Mouse (Mus musculus) hindbrain, embryonic 12.5 days (tissue): ENCODE measurements at regions not wholly inside any gene's neighbourhood (a gene's known extent, or its start where the extent isn't known, plus 50 kb on each side); places are given as distances from the start of the nearest gene placed in this dataset.

Source experiments
- ATAC-seq: fragments of 200-750 bp; cut with Nextera tagmentation; 2 replicates; pipeline ENCODE4 v1.8.0; 2017; ENCODE audit warnings: moderate TSS enrichment; ENCODE audit not compliant: low FRiP score
- H3K27ac ChIP-seq: fragments of 300-500 bp; sonication (generic); 2 replicates; pipeline ENCODE4 v1.5.1; 2016; ENCODE audit warnings: mild to moderate bottlenecking
- H3K27me3 ChIP-seq: fragments of 300-500 bp; sonication (generic); 2 replicates; pipeline ENCODE4 v1.6.1; 2016; ENCODE audit warnings: mild to moderate bottlenecking
- H3K36me3 ChIP-seq: fragments of 300-500 bp; sonication (generic); 2 replicates; pipeline ENCODE4 v1.6.1; 2016; ENCODE audit warnings: mild to moderate bottlenecking
- H3K4me1 ChIP-seq: fragments of 300-500 bp; sonication (generic); 2 replicates; pipeline ENCODE4 v1.6.1; 2016
- H3K4me2 ChIP-seq: fragments of 300-500 bp; sonication (generic); replicated peaks from 2 replicates; pipeline ENCODE4 v1.6.1; 2016; ENCODE audit warnings: mild to moderate bottlenecking
- H3K4me3 ChIP-seq: fragments of 300-500 bp; sonication (generic); 2 replicates; pipeline ENCODE4 v1.5.1; 2016; ENCODE audit warnings: mild to moderate bottlenecking
- H3K9ac ChIP-seq: fragments of 300-500 bp; sonication (generic); 2 replicates; pipeline ENCODE4 v1.6.1; 2016; ENCODE audit warnings: mild to moderate bottlenecking, moderate library complexity
- H3K9me3 ChIP-seq: fragments of 300-500 bp; sonication (generic); replicated peaks from 2 replicates; pipeline ENCODE4 v1.6.1; 2016; ENCODE audit warnings: mild to moderate bottlenecking
- WGBS: fragments of 180-500 bp; shearing (Covaris S2); methylation state at CpG from one replicate; pipeline ENCODE4 v1.1.7; 2016; 5-methylcytosine and 5-hydroxymethylcytosine counted together

- no peak for ATAC-seq
- H3K27me3 ChIP-seq = no peaks in the 10 kb centered on the region
- WGBS = 87% methylated on average over 7 of the region's 7 CpGs
These were observed 95.6 kb downstream of the 1700020N01Rik start for GRCm38 (mm10) chr10:21688513-21688912.

GRCm38 (mm10) chr10:21689847-21690269 is 96.9 kb downstream of the 1700020N01Rik start:
- Histone ChIP-seq H3K4me2 (no peak overlapping the region), H3K27ac (no peak overlapping the region), H3K4me3 (no peak overlapping the region), H3K4me1 (peaks cover 8% of the 10 kb centered on the region), H3K27me3 (no peaks in the 10 kb centered on the region), H3K9ac (no peak overlapping the region), H3K9me3 (no peaks in the 10 kb centered on the region), H3K36me3 (no peaks in the 10 kb centered on the region)
- WGBS = 87% methylated on average over 9 of the region's 9 CpGs
- no peak for ATAC-seq

More at GRCm38 (mm10) chr10:21688513-21688912, 95.6 kb downstream of the 1700020N01Rik start:
- no peak overlapping the region for H3K27ac ChIP-seq
- H3K9ac ChIP-seq = no peak overlapping the region
- no peaks in the 10 kb centered on the region for H3K9me3 ChIP-seq
- no peaks in the 10 kb centered on the region for H3K36me3 ChIP-seq
- H3K4me2 ChIP-seq = no peak overlapping the region
- H3K4me3 ChIP-seq = no peak overlapping the region
- H3K4me1 ChIP-seq = peaks cover 11% of the 10 kb centered on the region

GRCm38 (mm10) chr10:21695185-21695584 is 102.2 kb downstream of the 1700020N01Rik start:
- H3K4me1 ChIP-seq = no peaks in the 10 kb centered on the region
- no peak overlapping the region for H3K4me3 ChIP-seq
- no peak for ATAC-seq
- no peak overlapping the region for H3K27ac ChIP-seq
- H3K9ac ChIP-seq = no peak overlapping the region
- WGBS = 86% methylated on average over 5 of the region's 5 CpGs
- no peaks in the 10 kb centered on the region for H3K9me3 ChIP-seq
- H3K4me2 ChIP-seq = no peak overlapping the region
- H3K27me3 ChIP-seq = no peaks in the 10 kb centered on the region
- no peaks in the 10 kb centered on the region for H3K36me3 ChIP-seq

- Histone ChIP-seq H3K27me3 (no peaks in the 10 kb centered on the region), H3K9me3 (no peaks in the 10 kb centered on the region), H3K4me3 (no peak overlapping the region), H3K9ac (no peak overlapping the region), H3K36me3 (no peaks in the 10 kb centered on the region), H3K4me1 (peaks cover 3% of the 10 kb centered on the region; the same call in 1 of the 2 replicates), H3K27ac (no peak overlapping the region), H3K4me2 (no peak overlapping the region)
- no peak for ATAC-seq
- 85% methylated on average over 5 of the region's 5 CpGs for WGBS
These were observed 103.7 kb downstream of the 1700020N01Rik start for GRCm38 (mm10) chr10:21696671-21697070.

- Histone ChIP-seq H3K9me3 (no peaks in the 10 kb centered on the region), H3K9ac (no peak overlapping the region), H3K4me2 (no peak overlapping the region), H3K4me3 (no peak overlapping the region), H3K4me1 (peaks cover 5% of the 10 kb centered on the region; the same call in 1 of the 2 replicates), H3K27ac (no peak overlapping the region), H3K27me3 (no peaks in the 10 kb centered on the region), H3K36me3 (no peaks in the 10 kb centered on the region)
- WGBS = 26% methylated on average over 3 of the region's 3 CpGs
- ATAC-seq = no peak
These were observed 108.6 kb downstream of the 1700020N01Rik start for GRCm38 (mm10) chr10:21701580-21701979.

GRCm38 (mm10) chr10:21702134-21702533 is 109.2 kb downstream of the 1700020N01Rik start:
- no peaks in the 10 kb centered on the region for H3K27me3 ChIP-seq
- 63% methylated on average over 1 of the region's 1 CpGs for WGBS
- no peak for ATAC-seq
- H3K36me3 ChIP-seq = no peaks in the 10 kb centered on the region
- H3K4me2 ChIP-seq = no peak overlapping the region
- no peak overlapping the region for H3K4me3 ChIP-seq
- no peak overlapping the region for H3K27ac ChIP-seq
- no peaks in the 10 kb centered on the region for H3K9me3 ChIP-seq
- no peak overlapping the region for H3K9ac ChIP-seq
- H3K4me1 ChIP-seq = peaks cover 5% of the 10 kb centered on the region; the same call in 1 of the 2 replicates

GRCm38 (mm10) chr10:21711866-21712265 is 118.9 kb downstream of the 1700020N01Rik start:
- no peaks in the 10 kb centered on the region for H3K36me3 ChIP-seq
- H3K4me2 ChIP-seq = no peak overlapping the region
- no peak for ATAC-seq
- no peak overlapping the region for H3K27ac ChIP-seq
- WGBS = 81% methylated on average over 7 of the region's 7 CpGs
- H3K9me3 ChIP-seq = no peaks in the 10 kb centered on the region
- no peak overlapping the region for H3K4me3 ChIP-seq
- no peak overlapping the region for H3K9ac ChIP-seq
- no peaks in the 10 kb centered on the region for H3K4me1 ChIP-seq
- no peaks in the 10 kb centered on the region for H3K27me3 ChIP-seq

GRCm38 (mm10) chr10:21712828-21713227 is 119.9 kb downstream of the 1700020N01Rik start:
- no peak overlapping the region for H3K4me2 ChIP-seq
- ATAC-seq = no peak
- H3K9ac ChIP-seq = no peak overlapping the region
- 77% methylated on average over 3 of the region's 3 CpGs for WGBS
- no peaks in the 10 kb centered on the region for H3K4me1 ChIP-seq
- no peaks in the 10 kb centered on the region for H3K36me3 ChIP-seq
- no peaks in the 10 kb centered on the region for H3K27me3 ChIP-seq
- no peaks in the 10 kb centered on the region for H3K9me3 ChIP-seq
- H3K27ac ChIP-seq = no peak overlapping the region
- H3K4me3 ChIP-seq = no peak overlapping the region

- H3K9me3 ChIP-seq = no peaks in the 10 kb centered on the region
- H3K4me1 ChIP-seq = no peaks in the 10 kb centered on the region
- no peak overlapping the region for H3K4me3 ChIP-seq
- no peak for ATAC-seq
- H3K9ac ChIP-seq = no peak overlapping the region
- no peak overlapping the region for H3K4me2 ChIP-seq
- no peaks in the 10 kb centered on the region for H3K36me3 ChIP-seq
- H3K27me3 ChIP-seq = no peaks in the 10 kb centered on the region
- 91% methylated on average over 3 of the region's 3 CpGs for WGBS
- no peak overlapping the region for H3K27ac ChIP-seq
These were observed 122.5 kb downstream of the 1700020N01Rik start for GRCm38 (mm10) chr10:21715436-21715835.

GRCm38 (mm10) chr10:21718189-21718588 is 125.2 kb downstream of the 1700020N01Rik start:
- no peaks in the 10 kb centered on the region for H3K36me3 ChIP-seq
- H3K4me2 ChIP-seq = no peak overlapping the region
- no peak for ATAC-seq
- no peaks in the 10 kb centered on the region for H3K27me3 ChIP-seq
- H3K9me3 ChIP-seq = no peaks in the 10 kb centered on the region
- H3K27ac ChIP-seq = no peak overlapping the region
- H3K4me3 ChIP-seq = no peak overlapping the region
- H3K4me1 ChIP-seq = no peaks in the 10 kb centered on the region
- WGBS = 55% methylated on average over 4 of the region's 4 CpGs
- no peak overlapping the region for H3K9ac ChIP-seq

- WGBS = 90% methylated on average over 3 of the region's 3 CpGs
- no peaks in the 10 kb centered on the region for H3K9me3 ChIP-seq
- H3K27ac ChIP-seq = no peak overlapping the region
These were observed 131.4 kb downstream of the 1700020N01Rik start for GRCm38 (mm10) chr10:21724351-21724750.

GRCm38 (mm10) chr10:21724999-21725398 is 132.1 kb downstream of the 1700020N01Rik start:
- no peaks in the 10 kb centered on the region for H3K4me1 ChIP-seq
- no peak for ATAC-seq
- H3K27me3 ChIP-seq = no peaks in the 10 kb centered on the region
- H3K27ac ChIP-seq = no peak overlapping the region
- H3K9me3 ChIP-seq = no peaks in the 10 kb centered on the region
- no peak overlapping the region for H3K4me3 ChIP-seq
- H3K36me3 ChIP-seq = no peaks in the 10 kb centered on the region
- no peak overlapping the region for H3K9ac ChIP-seq
- no peak overlapping the region for H3K4me2 ChIP-seq
- WGBS = 86% methylated on average over 3 of the region's 3 CpGs

More at GRCm38 (mm10) chr10:21724351-21724750, 131.4 kb downstream of the 1700020N01Rik start:
- no peak overlapping the region for H3K4me3 ChIP-seq
- H3K9ac ChIP-seq = no peak overlapping the region
- H3K27me3 ChIP-seq = no peaks in the 10 kb centered on the region
- no peaks in the 10 kb centered on the region for H3K36me3 ChIP-seq
- ATAC-seq = no peak
- H3K4me2 ChIP-seq = no peak overlapping the region
- H3K4me1 ChIP-seq = no peaks in the 10 kb centered on the region

GRCm38 (mm10) chr10:21740256-21740655 is 141.7 kb upstream of the Sgk1 start:
- H3K4me1 ChIP-seq = no peaks in the 10 kb centered on the region
- H3K4me2 ChIP-seq = no peak overlapping the region
- no peak for ATAC-seq
- H3K9ac ChIP-seq = no peak overlapping the region
- H3K27ac ChIP-seq = no peak overlapping the region
- no peaks in the 10 kb centered on the region for H3K9me3 ChIP-seq
- no peaks in the 10 kb centered on the region for H3K36me3 ChIP-seq
- H3K4me3 ChIP-seq = no peak overlapping the region
- 50% methylated on average over 5 of the region's 5 CpGs for WGBS
- no peaks in the 10 kb centered on the region for H3K27me3 ChIP-seq
